In the genomic region with DNA sequence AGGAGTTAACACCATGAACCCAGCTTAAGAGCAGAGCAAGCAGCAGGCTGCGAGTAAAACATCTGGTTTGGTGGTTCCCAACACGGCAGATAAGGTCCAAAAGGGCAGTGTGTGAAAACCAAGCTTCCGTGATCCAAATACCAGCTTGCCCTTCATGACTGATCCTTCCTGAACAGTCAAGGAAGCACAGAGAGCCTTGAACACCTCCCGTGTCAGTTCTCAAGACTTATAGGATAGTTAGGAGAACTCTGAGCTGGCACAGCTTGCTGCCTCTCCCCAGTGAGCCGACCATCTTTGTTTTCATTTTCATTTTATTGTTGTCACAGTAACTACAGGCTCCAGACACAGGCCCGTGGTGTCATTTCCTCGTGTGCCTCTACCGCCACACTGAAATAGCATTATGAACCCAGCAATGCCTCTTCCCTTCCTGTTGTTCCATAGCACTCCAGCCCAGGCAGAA, we compare ENCODE assay signal across 10 mouse cellular contexts. TPM values are rescaled to one million over a fixed set of nuclear protein-coding genes. Genes with fewer than 3 reads are reported as not detected.
DNase-seq lines count a peak whose midpoint lies in the region; ATAC-seq lines count a peak whose summit lies in the region.
"Had no signal": no experiment of that assay in that cellular context is flagged by ENCODE, and none has a peak within 500 bp of the region (broad histone marks: within the 10 kb centered on the region; RNA-seq: fewer than 3 reads in every experiment).

No protein-coding gene starts in this region.

- peak overlapping the region; percentile 31; the same call in 1 of the 2 replicates for H3K27ac ChIP-seq in embryonic facial prominence, embryonic 15.5 days (replicated peaks)
- no peak overlapping the region for H3K27ac ChIP-seq in embryonic facial prominence, embryonic 10.5 days (replicated peaks)
- peak overlapping the region; percentile 85 for H3K27ac ChIP-seq in heart, embryonic 15.5 days
- H3K27ac ChIP-seq in hindbrain, embryonic 10.5 days = no peak overlapping the region; the same call in 1 of the 2 replicates
- H3K27ac ChIP-seq: hindbrain, embryonic 13.5 days had no signal

- H3K36me3 ChIP-seq in embryonic facial prominence, embryonic 15.5 days = no peaks in the 10 kb centered on the region
- no peaks in the 10 kb centered on the region for H3K36me3 ChIP-seq in embryonic facial prominence, embryonic 10.5 days (replicated peaks)
- H3K36me3 ChIP-seq in heart, embryonic 15.5 days = no peaks in the 10 kb centered on the region
- H3K36me3 ChIP-seq in hindbrain, embryonic 10.5 days = no peaks in the 10 kb centered on the region
- H3K36me3 ChIP-seq: hindbrain, embryonic 13.5 days had no signal

- DNase-seq in embryonic facial prominence, embryonic 10.5 days (ENCODE audit: low spot score) = no peak
- DNase-seq in CD4-positive, CD25-positive, alpha-beta regulatory T cell, adult 2 months (ENCODE audit: low read depth, low spot score) = peak; percentile 31
- DNase-seq in lung, postnatal 4 days = peak; percentile 35 to 36
- no peak for DNase-seq in frontal cortex, postnatal 10 days (ENCODE audit: low spot score in 2 of 2)
- no peak for DNase-seq in hindbrain, embryonic 10.5 days (ENCODE audit: low spot score)
- no peak for DNase-seq in c-Kit-positive CD71-positive TER-119-positive erythroid progenitor cells, embryonic 14.5 days (ENCODE audit: low spot score)
- DNase-seq: cerebellum, adult 2 months had no signal

- H3K4me3 ChIP-seq in embryonic facial prominence, embryonic 15.5 days (replicated peaks) = no peak overlapping the region
- H3K4me3 ChIP-seq in embryonic facial prominence, embryonic 10.5 days = no peak overlapping the region
- H3K4me3 ChIP-seq in heart, embryonic 15.5 days = peak overlapping the region; percentile 19; the same call in 1 of the 2 replicates
- no peak overlapping the region for H3K4me3 ChIP-seq in hindbrain, embryonic 10.5 days
- H3K4me3 ChIP-seq: hindbrain, embryonic 13.5 days had no signal

- ATAC-seq in embryonic facial prominence, embryonic 15.5 days (ENCODE audit: insufficient number of reproducible peaks, low FRiP score, low TSS enrichment, low read depth) = no peak
- no peak for ATAC-seq in heart, embryonic 15.5 days (replicated peaks; ENCODE audit: insufficient number of reproducible peaks, insufficient read depth, low FRiP score, low read depth)

- H3K4me1 ChIP-seq in embryonic facial prominence, embryonic 15.5 days = peaks cover 7% of the 10 kb centered on the region; the same call in 1 of the 2 replicates
- no peaks in the 10 kb centered on the region for H3K4me1 ChIP-seq in embryonic facial prominence, embryonic 10.5 days
- peaks cover 80% of the 10 kb centered on the region for H3K4me1 ChIP-seq in heart, embryonic 15.5 days (replicated peaks)
- no peaks in the 10 kb centered on the region for H3K4me1 ChIP-seq in hindbrain, embryonic 10.5 days (replicated peaks)
- H3K4me1 ChIP-seq: hindbrain, embryonic 13.5 days had no signal

- H3K4me2 ChIP-seq in embryonic facial prominence, embryonic 15.5 days (replicated peaks) = no peak overlapping the region
- H3K4me2 ChIP-seq in heart, embryonic 15.5 days = peak overlapping the region; percentile 50
- H3K4me2 ChIP-seq: hindbrain, embryonic 13.5 days had no signal

- H3K9ac ChIP-seq in embryonic facial prominence, embryonic 15.5 days = no peak overlapping the region
- peak overlapping the region; percentile 41 for H3K9ac ChIP-seq in heart, embryonic 15.5 days
- H3K9ac ChIP-seq: hindbrain, embryonic 13.5 days had no signal

- H3K27me3 ChIP-seq in embryonic facial prominence, embryonic 15.5 days = no peaks in the 10 kb centered on the region
- no peaks in the 10 kb centered on the region for H3K27me3 ChIP-seq in embryonic facial prominence, embryonic 10.5 days (replicated peaks; ENCODE audit: low read depth, poor library complexity, severe bottlenecking)
- no peaks in the 10 kb centered on the region for H3K27me3 ChIP-seq in heart, embryonic 15.5 days
- H3K27me3 ChIP-seq in hindbrain, embryonic 10.5 days (ENCODE audit: insufficient read depth, poor library complexity, severe bottlenecking) = no peaks in the 10 kb centered on the region
- H3K27me3 ChIP-seq: hindbrain, embryonic 13.5 days had no signal

- WGBS in embryonic facial prominence, embryonic 15.5 days = 51% methylated on average over 8 of the region's 8 CpGs
- 76% methylated on average over 8 of the region's 8 CpGs for WGBS in embryonic facial prominence, embryonic 10.5 days
- 28% methylated on average over 8 of the region's 8 CpGs for WGBS in heart, embryonic 15.5 days
- 69% methylated on average over 8 of the region's 8 CpGs for WGBS in hindbrain, embryonic 10.5 days

- H3K9me3 ChIP-seq in embryonic facial prominence, embryonic 15.5 days (replicated peaks) = no peaks in the 10 kb centered on the region
- no peaks in the 10 kb centered on the region for H3K9me3 ChIP-seq in embryonic facial prominence, embryonic 10.5 days
- no peaks in the 10 kb centered on the region for H3K9me3 ChIP-seq in heart, embryonic 15.5 days (replicated peaks)
- H3K9me3 ChIP-seq in hindbrain, embryonic 10.5 days = no peaks in the 10 kb centered on the region
- H3K9me3 ChIP-seq: hindbrain, embryonic 13.5 days had no signal

RNA-seq across cellular contexts. Expression of gene Filip1, which starts 42.0 kb away (rescaled TPM):
- polyA plus RNA-seq in embryonic facial prominence, embryonic 15.5 days (2015; fragmentation: Nextera tagmentation; extraction: Ambion mirVana) = 7.6 and 10.6 TPM in 2 replicates
- polyA plus RNA-seq in embryonic facial prominence, embryonic 10.5 days (2016; fragmentation: Nextera tagmentation; extraction: Ambion mirVana) = 2.9 and 3.3 TPM in 2 replicates
- 28.2 and 36.6 TPM in 2 replicates for polyA plus RNA-seq in heart, embryonic 15.5 days (2015; fragmentation: Nextera tagmentation; extraction: Ambion mirVana)
- 4.1 and 7.8 TPM in 2 replicates for polyA plus RNA-seq in hindbrain, embryonic 10.5 days (2016; fragmentation: Nextera tagmentation; extraction: Ambion mirVana)

Comparison
In these comparisons a context has a peak if more than half of its experiments do, and no peak if none do; other contexts are left out.
1. H3K27ac ChIP-seq: peak in embryonic facial prominence, embryonic 15.5 days (single experiment) and heart, embryonic 15.5 days (single experiment); none in embryonic facial prominence, embryonic 10.5 days (single experiment) and hindbrain, embryonic 10.5 days (single experiment).
2. DNase-seq: peak in CD4-positive, CD25-positive, alpha-beta regulatory T cell, adult 2 months (single experiment) and lung, postnatal 4 days (2 of 2); none in embryonic facial prominence, embryonic 10.5 days (single experiment), frontal cortex, postnatal 10 days (0 of 2), hindbrain, embryonic 10.5 days (single experiment) and c-Kit-positive CD71-positive TER-119-positive erythroid progenitor cells, embryonic 14.5 days (single experiment).